Mouse (Mus musculus) frontal cortex, adult 2 months (tissue): ENCODE results near the gene Csn3. TPM values are rescaled to one million over a fixed set of nuclear protein-coding genes. Genes with fewer than 3 reads are reported as not detected.

Source experiments
- DNase-seq, 2 experiments: peaks; one replicate each; pipeline ENCODE4 v3.0.0; 2022; ENCODE audit warnings: low spot score in 1 of 2; ENCODE audit errors: extremely low spot score in 1 of 2
- polyA plus RNA-seq: library from polyadenylated mRNA; depleted of rRNA; stranded (reverse); fragments of >200 nt; gene quantifications from 2 replicates; pipeline ENCODE4 v1.2.3, GENCODE M21; 2012; rRNA removed

Gene Csn3
- polyA plus RNA-seq: not detected in 2 replicates

- DNase-seq: no peak
Measured at GRCm38 (mm10) chr5:87925372-87925771, at the start of gene Csn3. TSS of gene Csn3 (plus strand) at chr5:87925579.

- DNase-seq: no peak
Measured at GRCm38 (mm10) chr5:87884729-87885128, 40.6 kb upstream of the Csn3 start, which contains the start of gene Odam. TSS of gene Odam (plus strand) at chr5:87885029.

- no peak for DNase-seq
Measured at GRCm38 (mm10) chr5:87931603-87932002, 6.2 kb downstream of the Csn3 start.

- peak in 1 of 2 experiments; percentile 50 for DNase-seq
Measured at GRCm38 (mm10) chr5:87940752-87941151, 15.4 kb downstream of the Csn3 start.

- DNase-seq: no peak
Measured at GRCm38 (mm10) chr5:87942515-87942914, 17.1 kb downstream of the Csn3 start.

GRCm38 (mm10) chr5:87951836-87952235 lies 26.5 kb downstream of the Csn3 start:
- DNase-seq: no peak

GRCm38 (mm10) chr5:87969201-87969600 lies 43.8 kb downstream of the Csn3 start, which contains the start of the genes 2310003L06Rik and Gm28434:
TSS of gene 2310003L06Rik (plus strand) at chr5:87969459.
TSS of gene Gm28434 (plus strand) at chr5:87969517.
- DNase-seq: no peak

- DNase-seq: no peak
Measured at GRCm38 (mm10) chr5:87979139-87979538, 53.8 kb downstream of the Csn3 start, which contains the start of gene Cabs1. TSS of gene Cabs1 (plus strand) at chr5:87979439.

Other genes with a start within 250 kb of the Csn3 start
- not detected in 2 replicates for gene Csn2, start 225.9 kb upstream of the Csn3 start, polyA plus RNA-seq
- gene Csn1s2a, start 151.0 kb upstream of the Csn3 start, polyA plus RNA-seq: not detected in 2 replicates
- gene Csn1s2b, start 117.5 kb upstream of the Csn3 start, polyA plus RNA-seq: not detected in 2 replicates
- not detected in 2 replicates for gene Prr27, start 99.9 kb upstream of the Csn3 start, polyA plus RNA-seq
- gene Odam, start 40.5 kb upstream of the Csn3 start, polyA plus RNA-seq: not detected in 2 replicates
- not detected in 2 replicates for gene 2310003L06Rik, start 43.9 kb downstream of the Csn3 start, polyA plus RNA-seq
- not detected in 2 replicates for gene Gm28434, start 43.9 kb downstream of the Csn3 start, polyA plus RNA-seq
- gene Cabs1, start 53.9 kb downstream of the Csn3 start, polyA plus RNA-seq: not detected in 2 replicates
- gene Smr3a, start 77.0 kb downstream of the Csn3 start, polyA plus RNA-seq: not detected in 2 replicates
- gene Smr2, start 161.0 kb downstream of the Csn3 start, polyA plus RNA-seq: not detected in 2 replicates
- gene Gm11116, start 186.0 kb downstream of the Csn3 start, polyA plus RNA-seq: not detected in 2 replicates
- gene Gm11115, start 228.5 kb downstream of the Csn3 start, polyA plus RNA-seq: not detected in 2 replicates